Mouse (Mus musculus) cerebellum, adult 2 months (tissue): ENCODE measurements around the gene Gm13272. TPM values are rescaled to one million over a fixed set of nuclear protein-coding genes. Genes with fewer than 3 reads are reported as not detected.
A peak's percentile ranks its signal among the peaks of the same experiment; 100 is the strongest.
"Not testable (repeated sequence)": the region's sequence is repeated elsewhere in the genome, so short reads cannot be mapped to it uniquely, and the experiment has no call there.

Experiments used
- DNase-seq, 2 experiments: peaks; one replicate each; pipeline ENCODE4 v3.0.0; 2021
- H3K27ac ChIP-seq: fragments of 200-500 bp; 2 replicates; pipeline ENCODE4 v1.5.1; 2012; ENCODE audit warnings: low read length, control low read depth, inconsistent platforms; ENCODE audit not compliant: insufficient read depth
- H3K27me3 ChIP-seq: fragments of 200-500 bp; 2 replicates; pipeline ENCODE4 v1.6.1; 2012; ENCODE audit warnings: inconsistent platforms, mild to moderate bottlenecking, low read length, moderate library complexity; ENCODE audit not compliant: control insufficient read depth, insufficient read depth
- H3K4me1 ChIP-seq: fragments of 200-500 bp; 2 replicates; pipeline ENCODE4 v1.6.1; 2011; ENCODE audit warnings: low read length; ENCODE audit not compliant: control insufficient read depth, insufficient read depth
- H3K4me3 ChIP-seq: fragments of 200-500 bp; replicated peaks from 2 replicates; pipeline ENCODE3; 2011; ENCODE audit warnings: mild to moderate bottlenecking, low read depth, low read length, control low read depth; ENCODE audit not compliant: insufficient read depth
- CTCF ChIP-seq: fragments of 200-500 bp; IDR thresholded peaks from 2 replicates; pipeline ENCODE4 v1.5.1; 2011; ENCODE audit warnings: low read depth, mild to moderate bottlenecking, control low read depth, low read length, moderate library complexity, borderline replicate concordance; ENCODE audit not compliant: insufficient read depth
- POLR2A ChIP-seq: fragments of 200-500 bp; IDR thresholded peaks from 2 replicates; pipeline ENCODE4 v1.6.1; 2011; ENCODE audit warnings: low read length, control low read depth, borderline replicate concordance; ENCODE audit not compliant: insufficient read depth
- WGBS: fragments of 180-500 bp; shearing (Covaris S2); methylation state at CpG from one replicate; pipeline ENCODE4 v1.1.7; 2018; 5-methylcytosine and 5-hydroxymethylcytosine counted together
- polyA plus RNA-seq: library from polyadenylated mRNA; depleted of rRNA; stranded (reverse); fragments of >200 nt; gene quantifications from 2 replicates; pipeline ENCODE4 v1.2.3, GENCODE M21; 2012

Gene Gm13272
- polyA plus RNA-seq, 1 experiment, result not detected

DNA sequence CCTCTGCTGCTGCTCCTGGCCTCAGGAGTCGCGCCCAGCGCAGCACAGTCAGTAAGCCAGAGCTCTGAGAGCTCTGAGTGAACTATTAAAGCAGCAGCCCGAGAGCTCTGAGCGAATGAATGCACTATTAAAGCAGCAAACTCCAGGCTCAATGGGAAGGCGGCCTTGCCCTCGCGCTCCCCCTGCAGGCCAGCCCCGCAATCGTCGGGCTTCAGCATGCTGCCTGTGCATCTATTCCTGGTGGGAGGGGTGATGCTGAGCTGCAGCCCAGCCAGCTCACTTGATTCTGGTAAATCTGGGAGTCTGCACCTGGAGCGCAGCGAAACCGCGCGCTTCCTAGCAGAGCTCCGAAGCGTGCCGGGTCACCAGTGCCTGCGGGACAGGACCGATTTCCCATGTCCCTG, 22.0 kb upstream of the Gm13272 start:
- not testable (repeated sequence) for H3K27me3 ChIP-seq, H3K27ac ChIP-seq, H3K4me1 ChIP-seq
- H3K4me3 ChIP-seq, result peak overlapping the region; percentile 70
- peak; percentile 20; the same call in 1 of the 2 replicates for TF ChIP-seq POLR2A
- peak; percentile 70 for TF ChIP-seq CTCF
- 0% methylated on average over 21 of the region's 21 CpGs for WGBS
- peak; percentile 89 to 94 for DNase-seq

DNA sequence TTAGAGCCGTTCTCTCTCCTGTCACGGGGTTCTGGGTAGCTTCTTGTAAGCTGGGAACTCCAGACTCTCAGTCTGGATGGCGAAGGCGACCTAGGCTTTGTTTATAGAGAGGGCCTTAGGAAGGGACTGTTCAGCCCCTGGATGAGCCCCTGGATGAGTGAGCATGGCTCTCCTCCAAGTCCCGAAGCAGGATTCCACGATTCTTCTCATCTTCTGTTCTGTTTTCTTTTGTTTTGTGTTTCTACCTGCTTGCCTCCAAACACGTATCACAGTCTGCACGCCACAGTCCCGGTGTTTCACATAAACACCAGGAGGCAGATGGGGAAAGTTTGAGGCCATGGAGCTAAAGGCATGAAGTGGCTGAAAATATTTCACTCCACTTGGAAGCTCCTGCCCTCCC, 20.9 kb upstream of the Gm13272 start:
- not testable (repeated sequence) for H3K27ac ChIP-seq, H3K27me3 ChIP-seq, H3K4me3 ChIP-seq, H3K4me1 ChIP-seq, DNase-seq
- 91% methylated on average over 9 of the region's 9 CpGs for WGBS

DNA sequence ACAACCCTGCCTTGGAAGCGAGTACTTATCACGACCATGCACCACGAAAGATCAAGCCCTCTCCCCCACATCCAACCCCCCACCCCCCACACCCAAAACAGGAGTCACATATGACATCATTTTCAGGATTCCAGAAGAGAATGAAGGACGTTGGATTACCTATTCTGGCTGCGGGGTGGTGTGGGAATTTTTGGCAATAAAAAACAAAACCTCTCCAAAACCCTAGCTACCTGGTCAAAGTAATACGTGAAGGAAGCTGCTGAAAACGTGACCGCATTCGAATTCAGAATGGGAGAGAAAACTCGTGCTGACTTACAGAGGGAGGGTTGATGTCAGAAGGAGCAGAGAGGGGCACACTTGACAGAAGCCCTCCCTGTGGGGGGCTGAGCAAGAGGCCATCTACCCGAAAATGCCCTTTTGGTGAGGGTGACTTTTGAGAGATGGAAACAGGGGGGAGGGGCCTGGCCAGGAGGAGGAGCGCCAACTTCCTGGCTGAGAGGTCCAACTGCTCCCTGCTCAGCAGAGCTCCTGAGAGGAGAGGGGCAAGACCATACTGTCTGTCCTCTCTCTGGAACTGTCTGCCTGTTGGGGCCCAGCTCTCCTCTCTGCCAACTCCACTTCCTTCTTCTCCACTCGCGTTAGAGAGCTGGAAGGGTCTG, 19.9 kb upstream of the Gm13272 start, which contains the start of gene Gm13283:
TSS of gene Gm13283 (plus strand) at position 510 of the 659 bp plus-strand sequence.
- H3K4me3 ChIP-seq, H3K27ac ChIP-seq, H3K4me1 ChIP-seq, H3K27me3 ChIP-seq: not testable (repeated sequence)
- DNase-seq, result peak; percentile 45 to 47
- 24% methylated on average over 9 of the region's 14 CpGs for WGBS

DNA sequence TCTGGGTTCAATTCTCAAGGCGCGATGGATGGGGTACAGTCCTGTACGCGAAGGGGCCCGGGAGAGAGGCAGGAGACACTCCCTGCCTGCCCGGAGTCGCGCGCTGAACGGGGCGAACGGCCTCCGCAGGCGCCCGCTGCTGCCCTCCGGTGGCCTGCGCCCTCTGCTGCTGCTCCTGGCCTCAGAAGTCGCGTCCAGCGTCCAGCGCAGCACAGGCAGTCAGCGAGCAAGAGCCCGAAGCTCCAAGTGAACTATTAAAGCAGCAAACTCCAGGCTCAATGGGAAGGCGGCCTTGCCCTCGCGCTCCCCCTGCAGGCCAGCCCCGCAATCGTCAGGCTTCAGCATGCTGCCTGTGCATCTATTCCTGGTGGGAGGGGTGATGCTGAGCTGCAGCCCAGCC, 19.2 kb upstream of the Gm13272 start:
- not testable (repeated sequence) for H3K4me3 ChIP-seq, H3K27ac ChIP-seq, H3K27me3 ChIP-seq, H3K4me1 ChIP-seq
- WGBS, result under 1% methylated on average over 28 of the region's 28 CpGs
- DNase-seq, result peak; percentile 74 to 79

DNA sequence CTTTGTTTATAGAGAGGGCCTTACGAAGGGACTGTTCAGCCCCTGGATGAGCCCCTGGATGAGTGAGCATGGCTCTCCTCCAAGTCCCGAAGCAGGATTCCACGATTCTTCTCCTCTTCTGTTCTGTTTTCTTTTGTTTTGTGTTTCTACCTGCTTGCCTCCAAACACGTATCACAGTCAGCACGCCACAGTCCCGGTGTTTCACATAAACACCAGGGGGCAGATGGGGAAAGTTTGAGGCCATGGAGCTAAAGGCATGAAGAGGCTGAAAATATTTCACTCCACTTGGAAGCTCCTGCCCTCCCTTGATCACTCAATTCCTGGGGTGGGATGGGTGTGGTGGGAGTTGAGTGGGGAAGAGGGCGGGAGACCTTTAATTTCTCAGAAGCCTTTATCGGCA, 17.9 kb upstream of the Gm13272 start:
- H3K4me3 ChIP-seq, H3K27ac ChIP-seq, H3K4me1 ChIP-seq, H3K27me3 ChIP-seq: not testable (repeated sequence)
- DNase-seq, result peak; percentile 72 to 74
- WGBS, result 72% methylated on average over 6 of the region's 8 CpGs

DNA sequence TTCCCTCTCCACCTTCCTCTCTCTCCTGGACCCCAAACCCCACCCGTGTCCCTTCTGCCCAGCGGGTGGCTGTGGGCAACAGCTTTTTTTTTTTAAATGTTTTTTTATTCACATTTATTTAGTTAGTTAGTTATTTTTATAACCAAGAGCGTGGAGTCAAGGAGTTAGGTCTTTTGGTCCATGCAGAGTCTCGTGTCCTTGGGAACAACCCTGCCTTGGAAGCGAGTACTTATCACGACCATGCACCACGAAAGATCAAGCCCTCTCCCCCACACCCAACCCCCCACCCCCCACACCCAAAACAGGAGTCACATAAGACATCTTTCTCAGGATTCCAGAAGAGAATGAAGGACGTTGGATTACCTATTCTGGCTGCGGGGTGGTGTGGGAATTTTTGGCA, 17.3 kb upstream of the Gm13272 start:
- H3K27me3 ChIP-seq, H3K4me3 ChIP-seq, H3K4me1 ChIP-seq, H3K27ac ChIP-seq: not testable (repeated sequence)
- DNase-seq, result peak; percentile 34 to 37
- WGBS, result 68% methylated on average over 9 of the region's 9 CpGs

DNA sequence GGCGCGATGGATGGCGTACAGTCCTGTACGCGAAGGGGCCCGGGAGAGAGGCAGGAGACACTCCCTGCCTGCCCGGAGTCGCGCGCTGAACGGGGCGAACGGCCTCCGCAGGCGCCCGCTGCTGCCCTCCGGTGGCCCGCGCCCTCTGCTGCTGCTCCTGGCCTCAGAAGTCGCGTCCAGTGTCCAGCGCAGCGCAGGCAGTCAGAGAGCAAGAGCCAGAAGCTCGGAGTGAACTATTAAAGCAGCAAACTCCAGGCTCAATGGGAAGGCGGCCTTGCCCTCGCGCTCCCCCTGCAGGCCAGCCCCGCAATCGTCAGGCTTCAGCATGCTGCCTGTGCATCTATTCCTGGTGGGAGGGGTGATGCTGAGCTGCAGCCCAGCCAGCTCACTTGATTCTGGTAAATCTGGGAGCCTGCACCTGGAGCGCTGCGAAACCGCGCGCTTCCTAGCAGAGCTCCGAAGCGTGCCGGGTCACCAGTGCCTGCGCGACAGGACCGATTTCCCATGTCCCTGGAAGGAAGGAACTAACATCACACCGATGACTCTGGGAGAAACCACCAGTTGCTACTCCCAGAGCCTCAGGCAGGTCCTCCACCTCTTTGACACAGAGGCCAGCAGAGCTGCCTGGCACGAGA, 16.1 kb upstream of the Gm13272 start:
- DNase-seq, result peak; percentile 60 to 73
- not testable (repeated sequence) for H3K4me3 ChIP-seq, H3K27ac ChIP-seq, H3K27me3 ChIP-seq, H3K4me1 ChIP-seq
- TF ChIP-seq CTCF, result peak; percentile 33; the same call in 1 of the 2 replicates
- WGBS, result 3% methylated on average over 40 of the region's 42 CpGs

DNA sequence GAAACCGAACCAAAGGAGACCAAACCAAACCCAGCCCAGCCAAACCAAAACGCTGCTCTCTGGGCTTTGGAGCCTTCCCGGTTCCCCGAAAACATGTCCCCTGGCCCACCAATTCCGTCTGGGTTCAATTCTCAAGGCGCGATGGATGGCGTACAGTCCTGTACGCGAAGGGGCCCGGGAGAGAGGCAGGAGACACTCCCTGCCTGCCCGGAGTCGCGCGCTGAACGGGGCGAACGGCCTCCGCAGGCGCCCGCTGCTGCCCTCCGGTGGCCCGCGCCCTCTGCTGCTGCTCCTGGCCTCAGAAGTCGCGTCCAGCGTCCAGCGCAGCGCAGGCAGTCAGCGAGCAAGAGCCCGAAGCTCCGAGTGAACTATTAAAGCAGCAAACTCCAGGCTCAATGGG, 6.1 kb upstream of the Gm13272 start, which contains the start of gene Gm13290:
TSS of gene Gm13290 (plus strand) at position 301 of the 400 bp plus-strand sequence.
- not testable (repeated sequence) for H3K4me3 ChIP-seq, H3K4me1 ChIP-seq, DNase-seq, H3K27ac ChIP-seq, H3K27me3 ChIP-seq
- no CpG with 5 or more reads among the region's 32 CpGs for WGBS

DNA sequence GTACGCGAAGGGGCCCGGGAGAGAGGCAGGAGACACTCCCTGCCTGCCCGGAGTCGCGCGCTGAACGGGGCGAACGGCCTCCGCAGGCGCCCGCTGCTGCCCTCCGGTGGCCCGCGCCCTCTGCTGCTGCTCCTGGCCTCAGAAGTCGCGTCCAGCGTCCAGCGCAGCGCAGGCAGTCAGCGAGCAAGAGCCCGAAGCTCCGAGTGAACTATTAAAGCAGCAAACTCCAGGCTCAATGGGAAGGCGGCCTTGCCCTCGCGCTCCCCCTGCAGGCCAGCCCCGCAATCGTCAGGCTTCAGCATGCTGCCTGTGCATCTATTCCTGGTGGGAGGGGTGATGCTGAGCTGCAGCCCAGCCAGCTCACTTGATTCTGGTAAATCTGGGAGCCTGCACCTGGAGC, 3.0 kb upstream of the Gm13272 start, which contains the start of gene Gm13289:
TSS of gene Gm13289 (plus strand) at position 301 of the 400 bp plus-strand sequence.
- not testable (repeated sequence) for H3K4me1 ChIP-seq, H3K27me3 ChIP-seq, H3K4me3 ChIP-seq, DNase-seq, H3K27ac ChIP-seq
- no CpG with 5 or more reads among the region's 29 CpGs for WGBS

DNA sequence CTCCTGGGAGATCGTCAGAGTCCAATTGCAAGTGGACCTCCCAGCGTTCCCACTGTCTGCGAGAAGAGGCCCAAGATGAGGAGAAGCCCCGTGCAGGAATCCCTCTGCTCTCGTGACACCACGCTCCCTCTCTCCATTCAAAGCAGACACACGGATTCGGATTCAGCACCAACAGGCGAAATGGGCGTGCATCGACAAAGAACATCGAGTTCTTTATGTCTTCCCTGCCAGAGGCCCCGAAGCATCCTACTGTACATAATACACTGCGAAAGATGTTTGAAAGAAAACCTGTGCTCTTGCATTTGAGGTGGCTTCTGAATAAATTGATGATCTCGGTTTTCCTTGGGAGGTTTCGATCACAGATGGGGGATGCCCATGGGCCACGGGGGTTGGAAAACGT, 670 bp downstream of the Gm13272 start:
- WGBS, result 49% methylated on average over 16 of the region's 18 CpGs
- not testable (repeated sequence) for DNase-seq, H3K27ac ChIP-seq, H3K4me1 ChIP-seq, H3K4me3 ChIP-seq, H3K27me3 ChIP-seq

DNA sequence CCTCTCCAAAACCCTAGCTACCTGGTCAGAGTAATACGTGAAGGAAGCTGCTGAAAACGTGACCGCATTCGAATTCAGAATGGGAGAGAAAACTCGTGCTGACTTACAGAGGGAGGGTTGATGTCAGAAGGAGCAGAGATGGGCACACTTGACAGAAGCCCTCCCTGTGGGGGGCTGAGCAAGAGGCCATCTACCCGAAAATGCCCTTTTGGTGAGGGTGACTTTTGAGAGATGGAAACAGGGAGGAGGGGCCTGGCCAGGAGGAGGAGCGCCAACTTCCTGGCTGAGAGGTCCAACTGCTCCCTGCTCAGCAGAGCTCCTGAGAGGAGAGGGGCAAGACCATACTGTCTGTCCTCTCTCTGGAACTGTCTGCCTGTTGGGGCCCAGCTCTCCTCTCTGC, 2.2 kb downstream of the Gm13272 start, which contains the start of gene Ifnz:
TSS of gene Ifnz (plus strand) at position 301 of the 400 bp plus-strand sequence.
- 19% methylated on average over 4 of the region's 7 CpGs for WGBS
- H3K4me3 ChIP-seq, H3K27me3 ChIP-seq, H3K27ac ChIP-seq, H3K4me1 ChIP-seq, DNase-seq: not testable (repeated sequence)

DNA sequence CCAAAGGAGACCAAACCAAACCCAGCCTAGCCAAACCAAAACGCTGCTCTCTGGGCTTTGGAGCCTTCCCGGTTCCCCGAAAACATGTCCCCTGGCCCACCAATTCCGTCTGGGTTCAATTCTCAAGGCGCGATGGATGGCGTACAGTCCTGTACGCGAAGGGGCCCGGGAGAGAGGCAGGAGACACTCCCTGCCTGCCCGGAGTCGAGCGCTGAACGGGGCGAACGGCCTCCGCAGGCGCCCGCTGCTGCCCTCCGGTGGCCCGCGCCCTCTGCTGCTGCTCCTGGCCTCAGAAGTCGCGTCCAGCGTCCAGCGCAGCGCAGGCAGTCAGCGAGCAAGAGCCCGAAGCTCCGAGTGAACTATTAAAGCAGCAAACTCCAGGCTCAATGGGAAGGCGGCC, 2.7 kb downstream of the Gm13272 start:
- not testable (repeated sequence) for H3K4me1 ChIP-seq, H3K4me3 ChIP-seq, DNase-seq, H3K27me3 ChIP-seq, H3K27ac ChIP-seq
- WGBS, result under 1% methylated on average over 16 of the region's 31 CpGs
